Mouse (Mus musculus) CD4-positive, CD25-positive, alpha-beta regulatory T cell, adult 4 months (primary cell): Measurements from ENCODE around the gene Pard6b. TPM values are rescaled to one million over a fixed set of nuclear protein-coding genes. Genes with fewer than 3 reads are reported as not detected.

Experiments
- ATAC-seq: one replicate; pipeline ENCODE4 v1.8.0; 2017
- polyA plus RNA-seq, 2 experiments: library from polyadenylated mRNA; unstranded; fragments of 100-300 nt; shearing (Covaris generic); gene quantifications; one replicate each; pipeline ENCODE4 v1.2.1; 2017

Gene Pard6b
- polyA plus RNA-seq, 2 experiments from 2014 or later: 0.23 to 1.2 TPM

GRCm38 (mm10) chr2:168143794-168144193 lies 63.0 kb downstream of the Pard6b start:
- no peak for ATAC-seq

- no peak for ATAC-seq
Observed at GRCm38 (mm10) chr2:168145437-168145836, 64.6 kb downstream of the Pard6b start.

GRCm38 (mm10) chr2:168147722-168148432 lies 67.1 kb downstream of the Pard6b start:
- no peak for ATAC-seq

- ATAC-seq: no peak
Observed at GRCm38 (mm10) chr2:168149241-168149640, 68.4 kb downstream of the Pard6b start.

Other genes with a start within 250 kb of the Pard6b start
- 100 to 1,000 TPM in 1 of 2 experiments, 10 to 100 TPM in 1; 99.2 to 126 TPM for gene Ptpn1, start 148.9 kb upstream of the Pard6b start, polyA plus RNA-seq
- gene Ripor3, start 70.4 kb upstream of the Pard6b start, polyA plus RNA-seq: under 1 TPM; 0.17 to 0.63 TPM
- 1 to 10 TPM; 1.4 to 3.1 TPM for gene Adnp, start 126.1 kb downstream of the Pard6b start, polyA plus RNA-seq
- 10 to 100 TPM; 24.7 to 35.6 TPM for gene Gm20716, start 149.4 kb downstream of the Pard6b start, polyA plus RNA-seq
- 100 to 1,000 TPM; 101 to 112 TPM for gene Dpm1, start 149.6 kb downstream of the Pard6b start, polyA plus RNA-seq
- under 1 TPM; 0.59 to 0.62 TPM for gene Mocs3, start 149.6 kb downstream of the Pard6b start, polyA plus RNA-seq
- not detected for gene Kcng1, start 200.7 kb downstream of the Pard6b start, polyA plus RNA-seq